ENCODE assay signal across 16 mouse cellular contexts in genomic region chr15:12877934-12878333, GRCm38 (mm10).
"Had no signal": no experiment of that assay in that cellular context is flagged by ENCODE, and none has a peak within 500 bp of the region (broad histone marks: within the 10 kb centered on the region; RNA-seq: fewer than 3 reads in every experiment).

No protein-coding gene starts in this region.

- H3K4me3 ChIP-seq: neural tube, embryonic 13.5 days; neural tube, embryonic 15.5 days; stomach, embryonic 15.5 days had no signal

- H3K4me2 ChIP-seq: neural tube, embryonic 13.5 days; neural tube, embryonic 15.5 days; stomach, embryonic 15.5 days had no signal

- H3K4me1 ChIP-seq: stomach, embryonic 15.5 days had no signal

- H3K27me3 ChIP-seq: neural tube, embryonic 13.5 days; neural tube, embryonic 15.5 days; stomach, embryonic 15.5 days had no signal

- DNase-seq: retina, postnatal 1 day; right cerebral cortex, adult 18-20 months; right cerebral cortex, postnatal 14 days; right cerebral cortex, postnatal 25 days; right cerebral cortex, postnatal 4 days; spleen, adult 18-20 months; thymus, adult 18-20 months; thymus, adult 2 months; thymus, postnatal 14 days; thymus, postnatal 25 days; thymus, postnatal 36 days; thymus, postnatal 4 days had no signal

- H3K9me3 ChIP-seq: neural tube, embryonic 13.5 days; neural tube, embryonic 15.5 days; stomach, embryonic 15.5 days had no signal

- H3K27ac ChIP-seq: neural tube, embryonic 13.5 days; neural tube, embryonic 15.5 days; stomach, embryonic 15.5 days; stomach, postnatal 0 days had no signal
